Mouse (Mus musculus) midbrain, postnatal 0 days (tissue): ENCODE measurements around the gene Gm12830. TPM values are rescaled to one million over a fixed set of nuclear protein-coding genes. Genes with fewer than 3 reads are reported as not detected.

Experiments used
- ATAC-seq: fragments of 200-750 bp; cut with Nextera tagmentation; 2 replicates; pipeline ENCODE4 v1.8.0; 2017; ENCODE audit warnings: moderate number of reproducible peaks, mild to moderate bottlenecking, moderate TSS enrichment, moderate library complexity; ENCODE audit not compliant: low FRiP score
- DNase-seq: peaks from one replicate; pipeline ENCODE4 v3.0.0-alpha.2; 2015; ENCODE audit warnings: low spot score
- H3K27ac ChIP-seq: fragments of 300-500 bp; sonication (generic); 2 replicates; pipeline ENCODE4 v1.5.1; 2014; ENCODE audit warnings: low read depth, mild to moderate bottlenecking, low read length, mixed read lengths
- H3K27me3 ChIP-seq: fragments of 300-500 bp; sonication (generic); 2 replicates; pipeline ENCODE4 v1.6.1; 2014; ENCODE audit warnings: low read length, control low read depth, mixed read lengths; ENCODE audit not compliant: insufficient read depth
- H3K36me3 ChIP-seq: fragments of 300-500 bp; sonication (generic); 2 replicates; pipeline ENCODE4 v1.6.1; 2014; ENCODE audit warnings: low read length, control low read depth, mixed read lengths; ENCODE audit not compliant: insufficient read depth
- H3K4me1 ChIP-seq: fragments of 300-500 bp; sonication (generic); 2 replicates; pipeline ENCODE4 v1.6.1; 2014; ENCODE audit warnings: mild to moderate bottlenecking, control low read depth, antibody characterized with exemption, low read length, mixed read lengths; ENCODE audit not compliant: insufficient read depth
- H3K4me2 ChIP-seq: fragments of 300-500 bp; sonication (generic); 2 replicates; pipeline ENCODE4 v1.6.1; 2014; ENCODE audit warnings: low read depth, mild to moderate bottlenecking, low read length, mixed read lengths; ENCODE audit not compliant: poor library complexity, severe bottlenecking
- H3K4me3 ChIP-seq: fragments of 300-500 bp; sonication (generic); 2 replicates; pipeline ENCODE4 v1.5.1; 2014; ENCODE audit warnings: low read depth, mild to moderate bottlenecking, low read length, moderate library complexity
- H3K9ac ChIP-seq: fragments of 300-500 bp; sonication (generic); replicated peaks from 2 replicates; pipeline ENCODE4 v1.6.1; 2014; ENCODE audit warnings: mild to moderate bottlenecking, low read length, moderate library complexity, mixed read lengths; ENCODE audit not compliant: poor library complexity, severe bottlenecking
- H3K9me3 ChIP-seq: fragments of 300-500 bp; sonication (generic); 2 replicates; pipeline ENCODE4 v1.6.1; 2016; ENCODE audit warnings: low read length, control low read depth
- CTCF ChIP-seq: IDR thresholded peaks from 2 replicates; pipeline ENCODE4 v1.5.1; 2016; ENCODE audit warnings: antibody characterized with exemption, mild to moderate bottlenecking
- WGBS: fragments of 180-500 bp; shearing (Covaris S2); extraction: QIAGEN DNeasy Blood & Tissue Kit; methylation state at CpG from one replicate; pipeline ENCODE4 v1.1.7; 2014; 5-methylcytosine and 5-hydroxymethylcytosine counted together
- polyA plus RNA-seq: library from polyadenylated mRNA; unstranded; fragments of >200 nt; fragmentation: Nextera tagmentation; extraction: Ambion mirVana; gene quantifications from 2 replicates; pipeline ENCODE4 v1.2.1, GENCODE M21; 2015
- total RNA-seq: library from RNA; depleted of rRNA; stranded (reverse); fragments of >200 nt; gene quantifications from 2 replicates; pipeline ENCODE4 v1.2.3, GENCODE M21; 2014; rRNA removed

Gene Gm12830
- total and polyA plus RNA-seq, 2 experiments from 2014 or later = 0.09 TPM; not detected in 1

GRCm38 (mm10) chr4:114903422-114903782 lies 81.9 kb downstream of the Gm12830 start:
- Histone ChIP-seq H3K9ac (no peak overlapping the region), H3K27ac (no peak overlapping the region), H3K4me2 (no peak overlapping the region), H3K4me3 (no peak overlapping the region), H3K27me3 (peaks cover 64% of the 10 kb centered on the region), H3K9me3 (no peaks in the 10 kb centered on the region), H3K4me1 (no peaks in the 10 kb centered on the region), H3K36me3 (no peaks in the 10 kb centered on the region)
- ATAC-seq = no peak
- DNase-seq = no peak
- WGBS = 3% methylated on average over 11 of the region's 11 CpGs
- TF ChIP-seq CTCF = no peak

GRCm38 (mm10) chr4:114905501-114905900 lies 84.0 kb downstream of the Gm12830 start:
- Histone ChIP-seq H3K27me3 (peaks cover 61% of the 10 kb centered on the region), H3K27ac (no peak overlapping the region), H3K9ac (no peak overlapping the region), H3K4me1 (no peaks in the 10 kb centered on the region), H3K4me3 (no peak overlapping the region), H3K4me2 (no peak overlapping the region), H3K36me3 (no peaks in the 10 kb centered on the region), H3K9me3 (no peaks in the 10 kb centered on the region)
- WGBS = 42% methylated on average over 3 of the region's 3 CpGs
- no peak for ATAC-seq
- DNase-seq = no peak
- TF ChIP-seq CTCF = no peak

Other genes starting within 250 kb of the Gm12830 start
- 1.0 and 2.5 TPM in 2 replicates for gene Foxd2, start 87.2 kb downstream of the Gm12830 start, total RNA-seq
- 0.44 and 0.58 TPM in 2 replicates for gene Foxd2, start 87.2 kb downstream of the Gm12830 start, polyA plus RNA-seq
- 0.27 TPM in 1 of 2 replicates, not detected in the other for gene Foxe3, start 104.3 kb downstream of the Gm12830 start, total RNA-seq
- 0.31 and 0.39 TPM in 2 replicates for gene Foxe3, start 104.3 kb downstream of the Gm12830 start, polyA plus RNA-seq
- gene Cmpk1, start 165.5 kb downstream of the Gm12830 start, total RNA-seq = 83.6 and 116 TPM in 2 replicates
- gene Cmpk1, start 165.5 kb downstream of the Gm12830 start, polyA plus RNA-seq = 231 and 234 TPM in 2 replicates
- 1.9 and 2.6 TPM in 2 replicates for gene Stil, start 178.4 kb downstream of the Gm12830 start, total RNA-seq
- gene Stil, start 178.4 kb downstream of the Gm12830 start, polyA plus RNA-seq = 1.4 and 1.8 TPM in 2 replicates
- gene Tal1, start 234.7 kb downstream of the Gm12830 start, total RNA-seq = 64.8 and 73.5 TPM in 2 replicates
- 6.6 and 6.8 TPM in 2 replicates for gene Tal1, start 234.7 kb downstream of the Gm12830 start, polyA plus RNA-seq